Mouse (Mus musculus) stomach, postnatal 0 days (tissue): ENCODE data around the gene Stard10. TPM values are rescaled to one million over a fixed set of nuclear protein-coding genes. Genes with fewer than 3 reads are reported as not detected.

Experiments used
- ATAC-seq: fragments of 200-750 bp; cut with Nextera tagmentation; 2 replicates; pipeline ENCODE4 v1.8.0; 2017; ENCODE audit not compliant: low FRiP score, low TSS enrichment
- DNase-seq: peaks from one replicate; pipeline ENCODE4 v3.0.0-alpha.2; 2016; ENCODE audit warnings: low spot score
- H3K27ac ChIP-seq: fragments of 300-500 bp; sonication (generic); replicated peaks from 2 replicates; pipeline ENCODE4 v1.5.1; 2014; ENCODE audit warnings: mild to moderate bottlenecking, control low read depth
- H3K27me3 ChIP-seq: fragments of 300-500 bp; sonication (generic); 2 replicates; pipeline ENCODE4 v1.6.1; 2014; ENCODE audit warnings: low read length; ENCODE audit not compliant: control insufficient read depth, insufficient read depth
- H3K36me3 ChIP-seq: fragments of 300-500 bp; sonication (generic); 2 replicates; pipeline ENCODE4 v1.6.1; 2014; ENCODE audit warnings: low read length, mixed read lengths; ENCODE audit not compliant: control insufficient read depth, insufficient read depth
- H3K4me1 ChIP-seq: fragments of 300-500 bp; sonication (generic); replicated peaks from 2 replicates; pipeline ENCODE4 v1.6.1; 2014; ENCODE audit warnings: antibody characterized with exemption; ENCODE audit not compliant: control insufficient read depth, insufficient read depth
- H3K4me2 ChIP-seq: fragments of 300-500 bp; sonication (generic); replicated peaks from 2 replicates; pipeline ENCODE4 v1.6.1; 2014; ENCODE audit warnings: low read depth, mild to moderate bottlenecking, control low read depth, moderate library complexity
- H3K4me3 ChIP-seq: fragments of 300-500 bp; sonication (generic); 2 replicates; pipeline ENCODE4 v1.5.1; 2014; ENCODE audit warnings: low read depth, low read length, control low read depth
- H3K9ac ChIP-seq: fragments of 300-500 bp; sonication (generic); 2 replicates; pipeline ENCODE4 v1.6.1; 2014; ENCODE audit warnings: mild to moderate bottlenecking, low read length, control low read depth, mixed read lengths
- H3K9me3 ChIP-seq: fragments of 300-500 bp; sonication (generic); 2 replicates; pipeline ENCODE4 v1.6.1; 2016; ENCODE audit warnings: low read length; ENCODE audit not compliant: control insufficient read depth
- CTCF ChIP-seq: IDR thresholded peaks from 2 replicates; pipeline ENCODE4 v1.5.1; 2016; ENCODE audit warnings: antibody characterized with exemption, low read depth, mild to moderate bottlenecking, moderate library complexity
- EP300 ChIP-seq: optimal IDR thresholded peaks from 2 replicates; pipeline ENCODE3; 2016; ENCODE audit warnings: antibody characterized with exemption
- WGBS: fragments of 180-500 bp; shearing (Covaris S2); extraction: QIAGEN DNeasy Blood & Tissue Kit; methylation state at CpG from one replicate; pipeline ENCODE4 v1.1.7; 2014; 5-methylcytosine and 5-hydroxymethylcytosine counted together
- polyA plus RNA-seq: library from polyadenylated mRNA; unstranded; fragments of >200 nt; fragmentation: Nextera tagmentation; extraction: Ambion mirVana; gene quantifications from 2 replicates; pipeline ENCODE4 v1.2.1, GENCODE M21; 2015

Stard10 gene
- polyA plus RNA-seq, 1 experiment from 2014 or later = 132 TPM

DNA sequence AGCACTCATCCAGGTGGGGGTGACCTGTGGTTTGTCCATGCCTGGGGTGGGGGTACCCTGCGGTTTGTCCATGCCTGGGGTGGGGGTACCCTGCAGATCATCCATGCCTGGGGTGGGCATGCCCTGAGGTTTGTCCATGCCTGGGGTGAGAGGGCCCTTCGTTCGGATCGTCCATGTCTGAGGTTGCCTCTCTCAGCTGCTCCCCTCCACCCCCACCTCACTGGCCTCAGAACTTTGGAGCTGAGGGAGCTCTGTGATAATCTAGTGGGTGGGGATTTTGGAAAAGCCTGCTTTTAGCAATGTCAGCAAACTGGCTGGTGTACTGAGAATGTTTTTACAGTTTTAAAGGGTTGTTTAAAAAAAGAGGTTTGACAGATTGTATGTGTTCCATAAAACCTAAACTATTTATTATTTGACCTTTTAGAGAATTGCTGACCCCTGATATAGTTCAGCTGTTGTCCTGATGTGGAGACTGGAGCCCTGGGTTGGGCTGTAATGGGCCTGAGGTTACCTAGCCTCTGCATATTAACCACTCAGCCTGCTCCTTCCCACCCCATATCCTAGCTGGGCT, 75.1 kb downstream of the Stard10 start:
- Histone ChIP-seq H3K9ac (no peak overlapping the region), H3K4me1 (no peaks in the 10 kb centered on the region), H3K27me3 (no peaks in the 10 kb centered on the region), H3K36me3 (peaks cover 22% of the 10 kb centered on the region), H3K9me3 (no peaks in the 10 kb centered on the region), H3K27ac (peak overlapping the region; percentile 91), H3K4me3 (no peak overlapping the region), H3K4me2 (no peak overlapping the region)
- ATAC-seq (no peak), DNase-seq (no peak)
- WGBS = 48% methylated on average over 4 of the region's 4 CpGs
- TF ChIP-seq EP300 (no peak), CTCF (no peak)

- DNase-seq (no peak), ATAC-seq (no peak)
- H3K4me3 ChIP-seq = no peak overlapping the region
- H3K9ac ChIP-seq = peak overlapping the region; percentile 18; the same call in 1 of the 2 replicates
- peaks cover 18% of the 10 kb centered on the region for H3K36me3 ChIP-seq
- H3K9me3 ChIP-seq = no peaks in the 10 kb centered on the region
- peak overlapping the region; percentile 91 for H3K27ac ChIP-seq
- H3K27me3 ChIP-seq = no peaks in the 10 kb centered on the region
- no peak overlapping the region for H3K4me2 ChIP-seq
- no peaks in the 10 kb centered on the region for H3K4me1 ChIP-seq
- WGBS = 55% methylated on average over 4 of the region's 4 CpGs
- no peak for TF ChIP-seq EP300
- TF ChIP-seq CTCF = no peak
These were observed 76.1 kb downstream of the Stard10 start for GRCm38 (mm10) chr7:101393015-101393414.

DNA sequence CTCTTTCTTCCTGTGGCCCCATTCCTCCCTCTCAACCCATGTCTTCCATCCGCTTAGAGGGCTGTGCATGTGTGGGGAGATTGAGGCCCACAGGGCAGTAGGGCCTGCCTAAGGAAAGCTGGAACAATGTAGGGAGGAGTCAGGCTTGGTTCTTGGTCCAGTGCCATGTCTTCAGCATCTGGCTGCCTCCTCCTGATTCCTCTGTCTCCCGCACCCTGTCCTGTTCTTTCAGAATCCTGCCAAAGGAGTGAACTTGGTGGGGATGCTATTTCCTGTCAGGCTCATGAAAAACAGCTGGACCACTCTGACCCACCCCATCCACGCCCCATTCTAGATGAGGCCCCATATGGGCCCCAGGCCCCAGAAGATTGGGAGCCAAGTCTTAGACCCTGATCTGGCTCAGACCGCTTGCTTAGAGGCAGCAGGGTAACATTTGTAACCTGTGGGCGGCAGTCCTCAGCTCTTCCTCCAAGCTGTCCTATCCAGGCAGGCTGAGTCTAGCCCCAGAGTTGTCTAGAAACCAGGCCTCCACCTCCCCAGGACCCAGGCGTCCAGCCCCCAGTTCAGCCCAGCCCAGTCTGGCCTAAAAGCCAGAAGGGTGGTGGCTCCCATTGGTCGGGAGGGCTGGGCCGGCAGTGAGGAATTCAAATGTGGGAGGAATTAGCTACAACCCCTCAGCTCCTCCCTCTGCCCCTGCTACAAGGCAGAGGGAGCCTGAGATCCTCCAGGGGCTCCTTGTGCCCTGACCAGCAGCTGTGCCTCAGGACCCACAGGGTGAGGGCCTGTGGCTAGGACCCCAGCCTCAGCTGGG, 77.0 kb downstream of the Stard10 start:
- Histone ChIP-seq H3K4me2 (peak overlapping the region; percentile 59), H3K9ac (peak overlapping the region; percentile 55), H3K4me1 (no peaks in the 10 kb centered on the region), H3K9me3 (no peaks in the 10 kb centered on the region), H3K36me3 (peaks cover 25% of the 10 kb centered on the region), H3K27ac (peak overlapping the region; percentile 91), H3K27me3 (no peaks in the 10 kb centered on the region), H3K4me3 (peak overlapping the region; percentile 33)
- DNase-seq = peak; percentile 63
- peak; percentile 86 for ATAC-seq
- TF ChIP-seq CTCF = peak; percentile 33
- TF ChIP-seq EP300 = no peak
- WGBS = 17% methylated on average over 8 of the region's 8 CpGs

- no peaks in the 10 kb centered on the region for H3K9me3 ChIP-seq
- DNase-seq = no peak
- 52% methylated on average over 3 of the region's 3 CpGs for WGBS
- H3K4me1 ChIP-seq = no peaks in the 10 kb centered on the region
- TF ChIP-seq CTCF (no peak), EP300 (no peak)
- H3K4me3 ChIP-seq = peak overlapping the region; percentile 33
- H3K27ac ChIP-seq = peak overlapping the region; percentile 91
- H3K27me3 ChIP-seq = no peaks in the 10 kb centered on the region
- no peak for ATAC-seq
- H3K36me3 ChIP-seq = peaks cover 29% of the 10 kb centered on the region
- H3K9ac ChIP-seq = peak overlapping the region; percentile 55
- peak overlapping the region; percentile 59 for H3K4me2 ChIP-seq
These were observed 77.7 kb downstream of the Stard10 start for GRCm38 (mm10) chr7:101394569-101394968.

- Histone ChIP-seq H3K4me1 (no peaks in the 10 kb centered on the region), H3K4me2 (peak overlapping the region; percentile 59), H3K9me3 (no peaks in the 10 kb centered on the region), H3K36me3 (peaks cover 31% of the 10 kb centered on the region), H3K27ac (peak overlapping the region; percentile 91), H3K27me3 (no peaks in the 10 kb centered on the region), H3K9ac (peak overlapping the region; percentile 55), H3K4me3 (peak overlapping the region; percentile 33)
- DNase-seq = no peak
- 46% methylated on average over 2 of the region's 2 CpGs for WGBS
- TF ChIP-seq EP300 (no peak), CTCF (no peak)
- ATAC-seq = peak; percentile 16; the same call in 1 of the 2 replicates
These were observed 78.6 kb downstream of the Stard10 start for GRCm38 (mm10) chr7:101395471-101395870.

Other genes with a start within 250 kb of the Stard10 start
- 6.4 and 6.9 TPM in 2 replicates for gene Fchsd2, start 224.2 kb upstream of the Stard10 start, polyA plus RNA-seq
- gene Atg16l2, start 14.8 kb upstream of the Stard10 start, polyA plus RNA-seq = 6.0 and 7.1 TPM in 2 replicates
- 37.2 and 44.7 TPM in 2 replicates for gene Arap1, start 31.0 kb downstream of the Stard10 start, polyA plus RNA-seq
- gene Gm45837, start 93.8 kb downstream of the Stard10 start, polyA plus RNA-seq = 0.24 TPM in 1 of 2 replicates, not detected in the other
- 9.2 and 9.5 TPM in 2 replicates for gene Pde2a, start 104.6 kb downstream of the Stard10 start, polyA plus RNA-seq